Mouse (Mus musculus) embryonic facial prominence, embryonic 11.5 days (tissue): ENCODE measurements at regions not wholly inside any gene's neighbourhood (a gene's known extent, or its start where the extent isn't known, plus 50 kb on each side); places are given as distances from the start of the nearest gene placed in this dataset.

Source experiments
- ATAC-seq: fragments of 200-750 bp; cut with Nextera tagmentation; replicated peaks from 2 replicates; pipeline ENCODE4 v1.8.0; 2017; ENCODE audit warnings: low read depth; ENCODE audit not compliant: insufficient number of reproducible peaks, low FRiP score, low TSS enrichment
- DNase-seq: peaks from one replicate; pipeline ENCODE4 v3.0.0-alpha.2; 2015; ENCODE audit warnings: low spot score
- H3K27ac ChIP-seq: fragments of 300-500 bp; sonication (generic); replicated peaks from 2 replicates; pipeline ENCODE4 v1.5.1; 2014; ENCODE audit warnings: mild to moderate bottlenecking, low read depth, low read length, control low read depth
- H3K27me3 ChIP-seq: fragments of 300-500 bp; sonication (generic); 2 replicates; pipeline ENCODE4 v1.6.1; 2014; ENCODE audit warnings: mild to moderate bottlenecking, low read length, moderate library complexity, mixed read lengths; ENCODE audit not compliant: control insufficient read depth, insufficient read depth
- H3K36me3 ChIP-seq: fragments of 300-500 bp; sonication (generic); replicated peaks from 2 replicates; pipeline ENCODE4 v1.6.1; 2014; ENCODE audit warnings: low read depth, mild to moderate bottlenecking, low read length, moderate library complexity, mixed read lengths; ENCODE audit not compliant: control insufficient read depth, insufficient read depth
- H3K4me1 ChIP-seq: fragments of 300-500 bp; sonication (generic); 2 replicates; pipeline ENCODE4 v1.6.1; 2014; ENCODE audit warnings: low read length, mixed read lengths; ENCODE audit not compliant: control insufficient read depth, insufficient read depth
- H3K4me2 ChIP-seq: fragments of 300-500 bp; sonication (generic); 2 replicates; pipeline ENCODE4 v1.6.1; 2014; ENCODE audit warnings: low read depth, mild to moderate bottlenecking, control low read depth, low read length, moderate library complexity
- H3K4me3 ChIP-seq: fragments of 300-500 bp; sonication (generic); 2 replicates; pipeline ENCODE4 v1.5.1; 2014; ENCODE audit warnings: low read depth, low read length, control low read depth
- H3K9ac ChIP-seq: fragments of 300-500 bp; sonication (generic); replicated peaks from 2 replicates; pipeline ENCODE4 v1.6.1; 2014; ENCODE audit warnings: mild to moderate bottlenecking, control low read depth, low read length
- H3K9me3 ChIP-seq: fragments of 300-500 bp; sonication (generic); replicated peaks from 2 replicates; pipeline ENCODE4 v1.6.1; 2016; ENCODE audit warnings: mild to moderate bottlenecking, low read length, inconsistent platforms, mixed read lengths; ENCODE audit not compliant: control insufficient read depth
- WGBS: fragments of 180-500 bp; shearing (Covaris S2); extraction: QIAGEN DNeasy Blood & Tissue Kit; methylation state at CpG from one replicate; pipeline ENCODE4 v1.1.7; 2014; 5-methylcytosine and 5-hydroxymethylcytosine counted together

GRCm38 (mm10) chr3:18643408-18644035 is 695.3 kb downstream of the Cypt12 start:
- Histone ChIP-seq H3K4me1 (no peaks in the 10 kb centered on the region), H3K9ac (no peak overlapping the region), H3K4me2 (no peak overlapping the region), H3K27ac (no peak overlapping the region), H3K27me3 (no peaks in the 10 kb centered on the region), H3K9me3 (no peaks in the 10 kb centered on the region), H3K36me3 (no peaks in the 10 kb centered on the region), H3K4me3 (no peak overlapping the region)
- DNase-seq (no peak), ATAC-seq (no peak)
- WGBS = 81% methylated on average over 4 of the region's 4 CpGs

- H3K4me2 ChIP-seq = no peak overlapping the region
- no peaks in the 10 kb centered on the region for H3K4me1 ChIP-seq
- no peaks in the 10 kb centered on the region for H3K36me3 ChIP-seq
- no peak overlapping the region for H3K27ac ChIP-seq
- H3K9me3 ChIP-seq = no peaks in the 10 kb centered on the region
- no peak overlapping the region for H3K4me3 ChIP-seq
- WGBS = 46% methylated on average over 7 of the region's 7 CpGs
- H3K9ac ChIP-seq = no peak overlapping the region
- DNase-seq (no peak), ATAC-seq (no peak)
- H3K27me3 ChIP-seq = no peaks in the 10 kb centered on the region
Observed at GRCm38 (mm10) chr3:18645481-18645880, 697.3 kb downstream of the Cypt12 start.

- Histone ChIP-seq H3K27ac (no peak overlapping the region), H3K9me3 (no peaks in the 10 kb centered on the region), H3K4me2 (no peak overlapping the region), H3K4me3 (no peak overlapping the region), H3K36me3 (no peaks in the 10 kb centered on the region), H3K9ac (no peak overlapping the region), H3K27me3 (no peaks in the 10 kb centered on the region), H3K4me1 (no peaks in the 10 kb centered on the region)
- ATAC-seq (no peak), DNase-seq (no peak)
- 30% methylated on average over 7 of the region's 7 CpGs for WGBS
Observed at GRCm38 (mm10) chr3:18645927-18646326, 697.7 kb downstream of the Cypt12 start.

GRCm38 (mm10) chr3:18653557-18653956 is 705.3 kb downstream of the Cypt12 start:
- H3K27me3 ChIP-seq = no peaks in the 10 kb centered on the region
- H3K9ac ChIP-seq = no peak overlapping the region
- H3K4me2 ChIP-seq = no peak overlapping the region
- DNase-seq = no peak
- no peaks in the 10 kb centered on the region for H3K4me1 ChIP-seq
- no peaks in the 10 kb centered on the region for H3K9me3 ChIP-seq
- no peaks in the 10 kb centered on the region for H3K36me3 ChIP-seq
- H3K4me3 ChIP-seq = no peak overlapping the region
- ATAC-seq = no peak
- 92% methylated on average over 1 of the region's 1 CpGs for WGBS
- H3K27ac ChIP-seq = no peak overlapping the region

- no peak overlapping the region for H3K27ac ChIP-seq
- no peak overlapping the region for H3K9ac ChIP-seq
- H3K4me1 ChIP-seq = no peaks in the 10 kb centered on the region
- no peak overlapping the region for H3K4me3 ChIP-seq
- 17% methylated on average over 2 of the region's 2 CpGs for WGBS
- no peaks in the 10 kb centered on the region for H3K36me3 ChIP-seq
- ATAC-seq (no peak), DNase-seq (no peak)
- no peaks in the 10 kb centered on the region for H3K9me3 ChIP-seq
- no peaks in the 10 kb centered on the region for H3K27me3 ChIP-seq
- H3K4me2 ChIP-seq = no peak overlapping the region
Observed at GRCm38 (mm10) chr3:18665738-18666137, 717.5 kb downstream of the Cypt12 start.

- WGBS = 92% methylated on average over 4 of the region's 4 CpGs
Observed at GRCm38 (mm10) chr3:18667726-18668125, 719.5 kb downstream of the Cypt12 start.

GRCm38 (mm10) chr3:18668936-18669335 is 720.7 kb downstream of the Cypt12 start:
- Histone ChIP-seq H3K9me3 (no peaks in the 10 kb centered on the region), H3K27me3 (no peaks in the 10 kb centered on the region), H3K36me3 (no peaks in the 10 kb centered on the region), H3K27ac (no peak overlapping the region), H3K4me2 (no peak overlapping the region), H3K4me1 (no peaks in the 10 kb centered on the region), H3K4me3 (no peak overlapping the region), H3K9ac (no peak overlapping the region)
- DNase-seq (no peak), ATAC-seq (no peak)
- 83% methylated on average over 3 of the region's 3 CpGs for WGBS

More at GRCm38 (mm10) chr3:18667726-18668125, 719.5 kb downstream of the Cypt12 start:
- Histone ChIP-seq H3K9me3 (no peaks in the 10 kb centered on the region), H3K4me1 (no peaks in the 10 kb centered on the region), H3K27me3 (no peaks in the 10 kb centered on the region), H3K27ac (no peak overlapping the region), H3K36me3 (no peaks in the 10 kb centered on the region), H3K4me2 (no peak overlapping the region), H3K9ac (no peak overlapping the region), H3K4me3 (no peak overlapping the region)
- ATAC-seq = no peak
- no peak for DNase-seq

- Histone ChIP-seq H3K4me3 (no peak overlapping the region), H3K27me3 (no peaks in the 10 kb centered on the region), H3K27ac (no peak overlapping the region), H3K36me3 (no peaks in the 10 kb centered on the region), H3K9ac (no peak overlapping the region), H3K4me1 (no peaks in the 10 kb centered on the region), H3K9me3 (no peaks in the 10 kb centered on the region), H3K4me2 (no peak overlapping the region)
- 78% methylated on average over 5 of the region's 5 CpGs for WGBS
- no peak for DNase-seq
- no peak for ATAC-seq
Observed at GRCm38 (mm10) chr3:18670203-18670700, 722.0 kb downstream of the Cypt12 start.
